Mouse (Mus musculus): Measurements from ENCODE around the gene Lpar2. TPM values are rescaled to one million over a fixed set of nuclear protein-coding genes. Genes with fewer than 3 reads are reported as not detected.

Gene Lpar2
- polyA plus RNA-seq, 1 experiment from 2014 or later, result 0.18 TPM

- Histone ChIP-seq H3K27me3 (replicated peaks; ENCODE audit: control insufficient read depth, insufficient read depth, low read length) (peaks cover 34% of the 10 kb centered on the region), H3K27ac (ENCODE audit: low read depth, low read length) (no peak overlapping the region), H3K4me3 (ENCODE audit: low read depth, low read length) (no peak overlapping the region), H3K9ac (ENCODE audit: low read depth, low read length) (no peak overlapping the region), H3K36me3 (ENCODE audit: control insufficient read depth, insufficient read depth) (no peaks in the 10 kb centered on the region), H3K4me2 (replicated peaks; ENCODE audit: low read depth) (no peak overlapping the region), H3K4me1 (replicated peaks; ENCODE audit: control insufficient read depth, insufficient read depth, low read length) (no peaks in the 10 kb centered on the region), H3K9me3 (ENCODE audit: control insufficient read depth) (no peaks in the 10 kb centered on the region)
- no peak for ATAC-seq
- WGBS, result 88% methylated on average over 4 of the region's 4 CpGs
- no peak for TF ChIP-seq CTCF (IDR thresholded peaks at IDR 0.05; ENCODE audit: low read depth)
These were observed 55.2 kb downstream of the Lpar2 start for GRCm38 (mm10) chr8:69877396-69877795.

- Histone ChIP-seq H3K36me3 (ENCODE audit: control insufficient read depth, insufficient read depth) (no peaks in the 10 kb centered on the region), H3K27ac (ENCODE audit: low read depth, low read length) (no peak overlapping the region), H3K27me3 (replicated peaks; ENCODE audit: control insufficient read depth, insufficient read depth, low read length) (peaks cover 40% of the 10 kb centered on the region), H3K9me3 (ENCODE audit: control insufficient read depth) (no peaks in the 10 kb centered on the region), H3K9ac (ENCODE audit: low read depth, low read length) (no peak overlapping the region), H3K4me2 (replicated peaks; ENCODE audit: low read depth) (no peak overlapping the region), H3K4me1 (replicated peaks; ENCODE audit: control insufficient read depth, insufficient read depth, low read length) (no peaks in the 10 kb centered on the region), H3K4me3 (ENCODE audit: low read depth, low read length) (no peak overlapping the region)
- WGBS, result 62% methylated on average over 3 of the region's 3 CpGs
- TF ChIP-seq CTCF (IDR thresholded peaks at IDR 0.05; ENCODE audit: low read depth), result no peak
- ATAC-seq, result no peak
These were observed 55.8 kb downstream of the Lpar2 start for GRCm38 (mm10) chr8:69877992-69878391.

GRCm38 (mm10) chr8:69879678-69880077 is 57.4 kb downstream of the Lpar2 start:
- no peaks in the 10 kb centered on the region for H3K4me1 ChIP-seq (replicated peaks; ENCODE audit: control insufficient read depth, insufficient read depth, low read length)
- no peaks in the 10 kb centered on the region for H3K36me3 ChIP-seq (ENCODE audit: control insufficient read depth, insufficient read depth)
- no peak overlapping the region for H3K27ac ChIP-seq (ENCODE audit: low read depth, low read length)
- TF ChIP-seq CTCF (IDR thresholded peaks at IDR 0.05; ENCODE audit: low read depth), result no peak
- no peak overlapping the region for H3K9ac ChIP-seq (ENCODE audit: low read depth, low read length)
- 46% methylated on average over 8 of the region's 8 CpGs for WGBS
- no peak overlapping the region for H3K4me3 ChIP-seq (ENCODE audit: low read depth, low read length)
- H3K9me3 ChIP-seq (ENCODE audit: control insufficient read depth), result no peaks in the 10 kb centered on the region
- no peak overlapping the region for H3K4me2 ChIP-seq (replicated peaks; ENCODE audit: low read depth)
- ATAC-seq, result no peak
- peaks cover 57% of the 10 kb centered on the region for H3K27me3 ChIP-seq (replicated peaks; ENCODE audit: control insufficient read depth, insufficient read depth, low read length)

Other genes starting within 250 kb of the Lpar2 start
- gene Zfp868, start 196.9 kb upstream of the Lpar2 start, polyA plus RNA-seq (2015; fragmentation: Nextera tagmentation; extraction: Ambion mirVana), result 8.4 and 10.0 TPM in 2 replicates
- 0.69 and 0.78 TPM in 2 replicates for gene Zfp964, start 167.9 kb upstream of the Lpar2 start, polyA plus RNA-seq (2015; fragmentation: Nextera tagmentation; extraction: Ambion mirVana)
- 9.9 and 10.8 TPM in 2 replicates for gene Zfp869, start 111.7 kb upstream of the Lpar2 start, polyA plus RNA-seq (2015; fragmentation: Nextera tagmentation; extraction: Ambion mirVana)
- gene Zfp963, start 72.5 kb upstream of the Lpar2 start, polyA plus RNA-seq (2015; fragmentation: Nextera tagmentation; extraction: Ambion mirVana), result 4.6 and 5.0 TPM in 2 replicates
- 0.43 TPM in 1 of 2 replicates, not detected in the other for gene Gm20422, start 47.5 kb upstream of the Lpar2 start, polyA plus RNA-seq (2015; fragmentation: Nextera tagmentation; extraction: Ambion mirVana)
- gene Atp13a1, start 31.3 kb upstream of the Lpar2 start, polyA plus RNA-seq (2015; fragmentation: Nextera tagmentation; extraction: Ambion mirVana), result 18.6 and 20.5 TPM in 2 replicates
- gene Zfp866, start 31.3 kb upstream of the Lpar2 start, polyA plus RNA-seq (2015; fragmentation: Nextera tagmentation; extraction: Ambion mirVana), result 6.1 and 6.5 TPM in 2 replicates
- 7.5 and 7.8 TPM in 2 replicates for gene Gmip, start 13.8 kb upstream of the Lpar2 start, polyA plus RNA-seq (2015; fragmentation: Nextera tagmentation; extraction: Ambion mirVana)
- gene Pbx4, start 10.1 kb downstream of the Lpar2 start, polyA plus RNA-seq (2015; fragmentation: Nextera tagmentation; extraction: Ambion mirVana), result 2.7 and 4.7 TPM in 2 replicates
- gene Cilp2, start 65.3 kb downstream of the Lpar2 start, polyA plus RNA-seq (2015; fragmentation: Nextera tagmentation; extraction: Ambion mirVana), result 0.22 and 0.25 TPM in 2 replicates
- 1.2 and 2.3 TPM in 2 replicates for gene Tssk6, start 79.8 kb downstream of the Lpar2 start, polyA plus RNA-seq (2015; fragmentation: Nextera tagmentation; extraction: Ambion mirVana)
- 310 and 317 TPM in 2 replicates for gene Ndufa13, start 80.1 kb downstream of the Lpar2 start, polyA plus RNA-seq (2015; fragmentation: Nextera tagmentation; extraction: Ambion mirVana)
- gene Yjefn3, start 80.3 kb downstream of the Lpar2 start, polyA plus RNA-seq (2015; fragmentation: Nextera tagmentation; extraction: Ambion mirVana), result 2.1 and 2.2 TPM in 2 replicates
- 42.6 and 43.3 TPM in 2 replicates for gene Gatad2a, start 174.0 kb downstream of the Lpar2 start, polyA plus RNA-seq (2015; fragmentation: Nextera tagmentation; extraction: Ambion mirVana)
- 23.6 and 26.3 TPM in 2 replicates for gene Mau2, start 220.3 kb downstream of the Lpar2 start, polyA plus RNA-seq (2015; fragmentation: Nextera tagmentation; extraction: Ambion mirVana)
- gene Sugp1, start 220.4 kb downstream of the Lpar2 start, polyA plus RNA-seq (2015; fragmentation: Nextera tagmentation; extraction: Ambion mirVana), result 17.7 and 18.4 TPM in 2 replicates